Mouse (Mus musculus): ENCODE results near the gene Mxra8.

GRCm38 (mm10) chr4:155812665-155813181, 26.8 kb upstream of the Mxra8 start:
- TF ChIP-seq POLR2A (IDR thresholded peaks at IDR 0.05; ENCODE audit: control insufficient read depth, low read depth, low read length) (no peak; the same call in 1 of the 2 replicates), CTCF (IDR thresholded peaks at IDR 0.05; ENCODE audit: control insufficient read depth, insufficient read depth, insufficient replicate concordance, low read depth, low read length) (no peak)
